Mouse (Mus musculus) myocyte (in vitro differentiated cells): Measurements from ENCODE around the gene Homer2. TPM values are rescaled to one million over a fixed set of nuclear protein-coding genes. Genes with fewer than 3 reads are reported as not detected.

Experiments used
- H3K27me3 ChIP-seq: one replicate; pipeline ENCODE4 v1.6.1; 2011; ENCODE audit not compliant: control insufficient read depth, insufficient read depth, insufficient read length
- H3K36me3 ChIP-seq: one replicate; pipeline ENCODE4 v1.6.1; 2011; ENCODE audit not compliant: control insufficient read depth, insufficient read depth
- H3K4me2 ChIP-seq: one replicate; pipeline ENCODE4 v1.6.1; 2011; ENCODE audit warnings: low read depth, control low read depth
- H3K4me3 ChIP-seq: one replicate; pipeline ENCODE4 v1.5.1; 2011; ENCODE audit warnings: mild to moderate bottlenecking, control low read depth, moderate library complexity
- H3K79me2 ChIP-seq: one replicate; pipeline ENCODE4 v1.6.1; 2011; ENCODE audit not compliant: control insufficient read depth, insufficient read depth
- H3ac ChIP-seq: one replicate; pipeline ENCODE4 v1.6.1; 2011; ENCODE audit not compliant: control insufficient read depth, insufficient read length
- CEBPB ChIP-seq: IDR thresholded peaks from 2 replicates; pipeline ENCODE4 v1.6.1; 2011; ENCODE audit warnings: mild to moderate bottlenecking, moderate library complexity; ENCODE audit not compliant: poor library complexity, insufficient read depth, severe bottlenecking
- E2F4 ChIP-seq: IDR thresholded peaks from one replicate; pipeline ENCODE4 v1.6.1; 2011; ENCODE audit warnings: mild to moderate bottlenecking, control low read depth, moderate library complexity; ENCODE audit not compliant: insufficient read depth
- MAX ChIP-seq: IDR thresholded peaks from one replicate; pipeline ENCODE4 v1.6.1; 2011; ENCODE audit warnings: low read depth, mild to moderate bottlenecking, control low read depth
- MYOD1 ChIP-seq, 3 experiments: IDR thresholded peaks; one replicate each; pipeline ENCODE4 v1.6.1; 2011; ENCODE audit warnings: control low read depth in 2 of 3, low read depth in 2 of 3, mild to moderate bottlenecking in 2 of 3, moderate library complexity in 1 of 3; ENCODE audit not compliant: insufficient read length in 2 of 3, control insufficient read depth in 1 of 3
- MYOG ChIP-seq, 3 experiments: IDR thresholded peaks; one replicate each; pipeline ENCODE4 v1.6.1; 2011; ENCODE audit warnings: control low read depth in 2 of 3, low read depth in 2 of 3, mild to moderate bottlenecking in 2 of 3; ENCODE audit not compliant: insufficient read length in 2 of 3, control insufficient read depth in 1 of 3, insufficient read depth in 1 of 3
- POLR2A ChIP-seq: IDR thresholded peaks from one replicate; pipeline ENCODE4 v1.6.1; 2011; ENCODE audit warnings: low read depth, mild to moderate bottlenecking, control low read depth, moderate library complexity; ENCODE audit not compliant: insufficient read length
- POLR2AphosphoS2 ChIP-seq: IDR thresholded peaks from one replicate; pipeline ENCODE4 v1.6.1; 2011; ENCODE audit warnings: low read depth, control low read depth; ENCODE audit not compliant: insufficient read length
- REST ChIP-seq: IDR thresholded peaks from one replicate; pipeline ENCODE4 v1.6.1; 2011; ENCODE audit warnings: mild to moderate bottlenecking, control low read depth, moderate library complexity; ENCODE audit not compliant: insufficient read depth, insufficient read length
- SRF ChIP-seq: IDR thresholded peaks from one replicate; pipeline ENCODE4 v1.6.1; 2011; ENCODE audit warnings: low read depth; ENCODE audit not compliant: control insufficient read depth, insufficient read length
- TCF12 ChIP-seq: IDR thresholded peaks from one replicate; pipeline ENCODE4 v1.6.1; 2011; ENCODE audit warnings: mild to moderate bottlenecking, control low read depth; ENCODE audit not compliant: poor library complexity, insufficient read depth, severe bottlenecking
- TCF3 ChIP-seq: IDR thresholded peaks from one replicate; pipeline ENCODE4 v1.6.1; 2011; ENCODE audit warnings: low read depth, control low read depth; ENCODE audit not compliant: insufficient read length
- USF1 ChIP-seq: IDR thresholded peaks from one replicate; pipeline ENCODE4 v1.6.1; 2011; ENCODE audit warnings: low read depth, mild to moderate bottlenecking, control low read depth, moderate library complexity
- polyA plus RNA-seq: library from polyadenylated mRNA; unstranded; fragments of >200 nt; fragmentation: generic; extraction: Trizol; gene quantifications from one replicate; pipeline ENCODE4 v1.2.1, GENCODE M21; 2012; ENCODE audit warnings: missing spikeins

The Homer2 gene
- polyA plus RNA-seq, 1 experiment, result not detected

DNA sequence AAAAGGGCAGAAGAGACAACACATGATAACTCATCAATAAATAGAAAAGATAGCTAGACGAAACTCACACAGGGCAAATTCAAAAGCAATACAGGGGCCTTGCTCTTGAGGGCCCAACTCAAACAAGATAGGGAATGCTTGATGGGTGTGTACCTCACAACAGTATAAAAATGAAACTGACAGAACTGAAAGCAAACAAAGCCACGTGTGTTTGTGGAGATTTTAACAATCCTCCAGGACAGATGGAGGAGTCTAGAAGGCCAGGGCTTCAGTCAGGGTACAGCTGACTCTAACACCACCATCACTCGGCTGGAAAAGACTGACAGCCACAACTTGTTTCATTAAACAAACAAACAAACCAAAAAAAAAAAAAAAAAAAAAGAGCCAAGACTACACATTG, 44.3 kb downstream of the Homer2 start:
- Histone ChIP-seq H3ac (no peak overlapping the region), H3K27me3 (no peaks in the 10 kb centered on the region), H3K4me3 (no peak overlapping the region), H3K79me2 (no peaks in the 10 kb centered on the region), H3K4me2 (no peak overlapping the region), H3K36me3 (no peaks in the 10 kb centered on the region)
- TF ChIP-seq CEBPB (no peak), REST (no peak), MAX (no peak)

DNA sequence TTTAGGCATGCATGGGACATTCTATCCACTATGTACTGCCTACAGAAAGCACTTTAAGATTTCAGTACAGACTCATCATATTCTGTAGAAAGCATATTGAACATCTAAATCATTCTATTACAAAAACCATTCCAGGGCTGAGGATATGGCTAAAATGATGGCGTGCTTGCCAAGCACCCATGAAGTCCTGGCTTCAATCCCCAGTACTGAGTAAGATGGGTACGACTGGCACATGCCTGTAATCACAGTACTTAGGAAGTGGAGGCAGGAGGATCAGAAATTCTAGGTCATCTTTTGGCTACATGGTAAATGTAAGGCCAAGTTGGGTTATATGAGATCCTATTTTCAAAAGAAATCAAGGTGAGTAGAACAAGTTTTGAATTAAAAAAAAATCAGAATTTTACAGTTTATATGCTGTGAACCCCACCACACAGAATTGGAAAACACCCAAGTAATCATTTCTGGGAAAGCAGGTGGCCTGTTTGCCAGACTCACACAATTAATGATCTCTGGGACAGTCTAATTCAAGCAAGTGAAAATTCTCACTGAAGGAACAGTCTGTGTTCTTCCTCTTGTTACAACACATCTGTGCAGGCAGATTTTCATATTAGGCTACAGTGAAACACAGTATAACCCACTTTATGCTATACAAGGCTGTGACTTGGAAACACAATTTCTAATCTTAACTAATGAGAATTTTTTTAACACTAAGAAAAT, 49.5 kb downstream of the Homer2 start:
- Histone ChIP-seq H3K4me2 (no peak overlapping the region), H3K27me3 (peaks cover 4% of the 10 kb centered on the region), H3ac (no peak overlapping the region), H3K36me3 (no peaks in the 10 kb centered on the region), H3K79me2 (no peaks in the 10 kb centered on the region), H3K4me3 (no peak overlapping the region)
- TF ChIP-seq SRF (no peak), MYOG (IDR thresholded peaks at IDR 0.05; ENCODE audit: control insufficient read depth in 1 of 3, insufficient read depth in 1 of 3, insufficient read length in 2 of 3, low read depth in 2 of 3) (no peak)

- Histone ChIP-seq H3ac (no peak overlapping the region), H3K79me2 (no peaks in the 10 kb centered on the region), H3K36me3 (no peaks in the 10 kb centered on the region), H3K27me3 (peaks cover 4% of the 10 kb centered on the region), H3K4me2 (no peak overlapping the region), H3K4me3 (no peak overlapping the region)
- TF ChIP-seq SRF (no peak), E2F4 (no peak), REST (no peak), USF1 (no peak), TCF3 (no peak)
These were observed 50.3 kb downstream of the Homer2 start for GRCm38 (mm10) chr7:81657055-81657454.

GRCm38 (mm10) chr7:81656635-81657034, 50.7 kb downstream of the Homer2 start:
- no peaks in the 10 kb centered on the region for H3K79me2 ChIP-seq
- H3K4me3 ChIP-seq, result no peak overlapping the region
- H3K36me3 ChIP-seq, result no peaks in the 10 kb centered on the region
- peaks cover 5% of the 10 kb centered on the region for H3K27me3 ChIP-seq
- no peak overlapping the region for H3K4me2 ChIP-seq
- TF ChIP-seq TCF3 (no peak), E2F4 (no peak), MAX (no peak), REST (no peak), POLR2AphosphoS2 (no peak)
- no peak overlapping the region for H3ac ChIP-seq

- no peak overlapping the region for H3ac ChIP-seq
- H3K36me3 ChIP-seq, result no peaks in the 10 kb centered on the region
- H3K27me3 ChIP-seq, result peaks cover 12% of the 10 kb centered on the region
- no peaks in the 10 kb centered on the region for H3K79me2 ChIP-seq
- no peak for TF ChIP-seq MYOD1 (IDR thresholded peaks at IDR 0.05; ENCODE audit: control insufficient read depth in 1 of 3, insufficient read length in 2 of 3, low read depth in 2 of 3)
- no peak for TF ChIP-seq SRF
- TF ChIP-seq TCF3, result no peak
- no peak for TF ChIP-seq E2F4
- TF ChIP-seq USF1, result no peak
- TF ChIP-seq MAX, result no peak
- no peak for TF ChIP-seq REST
- no peak for TF ChIP-seq POLR2A
- TF ChIP-seq MYOG (IDR thresholded peaks at IDR 0.05; ENCODE audit: control insufficient read depth in 1 of 3, insufficient read depth in 1 of 3, insufficient read length in 2 of 3, low read depth in 2 of 3), result no peak
- no peak for TF ChIP-seq TCF12
- TF ChIP-seq CEBPB, result no peak
- TF ChIP-seq POLR2AphosphoS2, result no peak
- H3K4me2 ChIP-seq, result no peak overlapping the region
- no peak overlapping the region for H3K4me3 ChIP-seq
These were observed 52.2 kb downstream of the Homer2 start for GRCm38 (mm10) chr7:81654946-81655718.
